Mouse (Mus musculus) midbrain, embryonic 16.5 days (tissue): ENCODE results near the gene Krtap7-1. TPM values are rescaled to one million over a fixed set of nuclear protein-coding genes. Genes with fewer than 3 reads are reported as not detected.

Experiments
- ATAC-seq: fragments of 200-750 bp; cut with Nextera tagmentation; 2 replicates; pipeline ENCODE4 v1.8.0; 2017; ENCODE audit warnings: moderate TSS enrichment
- H3K27ac ChIP-seq: fragments of 300-500 bp; sonication (generic); 2 replicates; pipeline ENCODE4 v1.5.1; 2014; ENCODE audit warnings: mild to moderate bottlenecking, low read length, mixed read lengths
- H3K27me3 ChIP-seq: fragments of 300-500 bp; sonication (generic); 2 replicates; pipeline ENCODE4 v1.6.1; 2014; ENCODE audit warnings: low read depth, low read length, mixed read lengths; ENCODE audit not compliant: control insufficient read depth, insufficient read depth
- H3K36me3 ChIP-seq: fragments of 300-500 bp; sonication (generic); 2 replicates; pipeline ENCODE4 v1.6.1; 2014; ENCODE audit warnings: mild to moderate bottlenecking, low read length, moderate library complexity, mixed read lengths; ENCODE audit not compliant: control insufficient read depth, insufficient read depth
- H3K4me1 ChIP-seq: fragments of 300-500 bp; sonication (generic); 2 replicates; pipeline ENCODE4 v1.6.1; 2014; ENCODE audit warnings: mild to moderate bottlenecking, low read length, mixed read lengths; ENCODE audit not compliant: control insufficient read depth, insufficient read depth
- H3K4me2 ChIP-seq: fragments of 300-500 bp; sonication (generic); 2 replicates; pipeline ENCODE4 v1.6.1; 2014; ENCODE audit warnings: mild to moderate bottlenecking, low read length, mixed read lengths
- H3K4me3 ChIP-seq: fragments of 300-500 bp; sonication (generic); 2 replicates; pipeline ENCODE4 v1.5.1; 2014; ENCODE audit warnings: low read depth, mild to moderate bottlenecking, low read length, moderate library complexity, mixed read lengths
- H3K9ac ChIP-seq: fragments of 300-500 bp; sonication (generic); 2 replicates; pipeline ENCODE4 v1.6.1; 2014; ENCODE audit warnings: low read depth, low read length, mixed read lengths
- H3K9me3 ChIP-seq: fragments of 300-500 bp; sonication (generic); replicated peaks from 2 replicates; pipeline ENCODE4 v1.6.1; 2014; ENCODE audit warnings: mild to moderate bottlenecking, low read length, mixed read lengths; ENCODE audit not compliant: control insufficient read depth, poor library complexity, severe bottlenecking
- WGBS: fragments of 180-500 bp; shearing (Covaris S2); extraction: QIAGEN DNeasy Blood & Tissue Kit; methylation state at CpG from one replicate; pipeline ENCODE4 v1.1.7; 2014; 5-methylcytosine and 5-hydroxymethylcytosine counted together
- polyA plus RNA-seq: library from polyadenylated mRNA; unstranded; fragments of >200 nt; fragmentation: Nextera tagmentation; extraction: Ambion mirVana; gene quantifications from 2 replicates; pipeline ENCODE4 v1.2.1, GENCODE M21; 2015

Krtap7-1 gene
- polyA plus RNA-seq, 1 experiment from 2014 or later: not detected

GRCm38 (mm10) chr16:89461189-89461588 is 46.9 kb downstream of the Krtap7-1 start:
- H3K9me3 ChIP-seq: no peaks in the 10 kb centered on the region
- H3K36me3 ChIP-seq: no peaks in the 10 kb centered on the region
- H3K4me3 ChIP-seq: no peak overlapping the region
- H3K4me1 ChIP-seq: no peaks in the 10 kb centered on the region
- no peaks in the 10 kb centered on the region for H3K27me3 ChIP-seq
- no peak overlapping the region for H3K9ac ChIP-seq
- H3K4me2 ChIP-seq: no peak overlapping the region
- 74% methylated on average over 5 of the region's 5 CpGs for WGBS
- ATAC-seq: no peak
- no peak overlapping the region for H3K27ac ChIP-seq

Other genes starting within 250 kb of the Krtap7-1 start
- not detected in 2 replicates for gene Krtap21-1, start 104.5 kb downstream of the Krtap7-1 start, polyA plus RNA-seq
- gene Krtap6-2, start 88.2 kb downstream of the Krtap7-1 start, polyA plus RNA-seq: not detected in 2 replicates
- gene Krtap8-1, start 20.4 kb downstream of the Krtap7-1 start, polyA plus RNA-seq: not detected in 2 replicates
- gene Krtap11-1, start 62.9 kb upstream of the Krtap7-1 start, polyA plus RNA-seq: not detected in 2 replicates